In the genomic region with DNA sequence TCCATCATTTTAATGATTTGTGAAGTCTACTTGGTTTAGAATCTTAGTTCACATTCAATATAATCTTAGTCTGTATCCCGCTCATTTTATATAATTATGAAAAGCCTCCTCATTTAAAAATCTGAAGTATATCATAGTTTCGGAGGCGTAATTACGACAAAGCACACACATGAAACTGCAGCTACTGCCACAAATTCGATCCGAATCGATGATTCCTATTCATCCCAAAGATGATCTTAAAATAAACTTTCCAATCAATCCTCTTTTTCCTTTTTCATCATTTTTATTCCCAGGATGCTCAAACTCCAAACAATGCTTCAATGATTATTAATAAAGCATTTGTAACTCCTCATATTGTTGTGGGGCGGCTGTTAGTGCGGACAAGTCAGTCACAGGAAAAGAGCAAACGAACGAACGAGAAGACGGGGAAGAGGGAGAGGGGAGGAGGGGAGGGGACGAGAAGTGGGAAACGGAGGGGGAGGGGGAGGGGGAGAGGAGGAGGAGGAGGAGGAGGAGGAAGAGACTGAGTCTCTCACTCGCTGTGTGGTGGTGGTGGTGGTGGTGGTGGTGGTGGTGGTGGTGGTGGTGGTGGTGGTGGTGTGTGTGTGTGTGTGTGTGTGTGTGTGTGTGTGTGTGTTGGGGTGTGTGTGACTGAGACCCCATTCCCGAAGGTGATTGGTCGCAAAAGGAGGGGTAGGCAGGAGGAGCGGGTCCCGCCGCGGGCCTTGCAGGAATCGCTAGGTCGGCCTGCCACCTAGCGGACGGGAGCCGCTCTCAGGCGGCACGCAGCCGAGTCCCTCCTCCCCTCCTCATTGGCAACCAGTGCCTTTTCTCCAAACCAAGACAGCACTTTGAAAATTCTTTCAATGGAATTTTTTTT, we compare ENCODE assay signal across 9 mouse cellular contexts. TPM values are rescaled to one million over a fixed set of nuclear protein-coding genes. Genes with fewer than 3 reads are reported as not detected.
A peak's percentile ranks its signal among the peaks of the same experiment; 100 is the strongest.
DNase-seq lines count a peak whose midpoint lies in the region; ATAC-seq lines count a peak whose summit lies in the region.
"Had no signal": no experiment of that assay in that cellular context is flagged by ENCODE, and none has a peak within 500 bp of the region (broad histone marks: within the 10 kb centered on the region; RNA-seq: fewer than 3 reads in every experiment).

No protein-coding gene starts in this region.

- under 1% methylated on average over 29 of the region's 30 CpGs for WGBS in hindbrain, embryonic 12.5 days

- peak; percentile 51 for ATAC-seq in hindbrain, embryonic 12.5 days (ENCODE audit: low FRiP score)
- no peak for ATAC-seq in erythroblast, adult 5-6 weeks (replicated peaks; ENCODE audit: low FRiP score, poor library complexity, severe bottlenecking)

- H3K27ac ChIP-seq in hindbrain, embryonic 12.5 days = peak overlapping the region; percentile 100

- no peaks in the 10 kb centered on the region for H3K27me3 ChIP-seq in hindbrain, embryonic 12.5 days

- H3K4me3 ChIP-seq in hindbrain, embryonic 12.5 days = peak overlapping the region; percentile 99

- H3K36me3 ChIP-seq in hindbrain, embryonic 12.5 days = no peaks in the 10 kb centered on the region

- H3K4me1 ChIP-seq in hindbrain, embryonic 12.5 days = peaks cover 15% of the 10 kb centered on the region

- DNase-seq in Muller cell, postnatal 12 days (ENCODE audit: inconsistent ontology term) = peak; percentile 96
- peak; percentile 96 for DNase-seq in cerebellum, adult 9-11 months
- peak; percentile 86 to 89 for DNase-seq in frontal cortex, postnatal 14 days (ENCODE audit: low spot score in 2 of 2)
- peak; percentile 86 to 88 for DNase-seq in layer of hippocampus, postnatal 25 days (ENCODE audit: extremely low spot score in 1 of 2, low spot score in 1 of 2)
- peak; percentile 84 for DNase-seq in lung, postnatal 14 days
- DNase-seq in right cerebral cortex, adult 2 months (ENCODE audit: low spot score in 2 of 2) = peak; percentile 88 to 94

- H3K4me2 ChIP-seq in hindbrain, embryonic 12.5 days (replicated peaks) = peak overlapping the region; percentile 84

- H3K9ac ChIP-seq in hindbrain, embryonic 12.5 days = peak overlapping the region; percentile 89

- H3K9me3 ChIP-seq in hindbrain, embryonic 12.5 days (replicated peaks) = no peaks in the 10 kb centered on the region

RNA-seq across cellular contexts. Expression of gene Nr2f1, which starts 1.7 kb away (rescaled TPM):
- polyA plus RNA-seq in hindbrain, embryonic 12.5 days (2016; fragmentation: Nextera tagmentation; extraction: Ambion mirVana) = 64.7 and 88.3 TPM in 2 replicates
- total RNA-seq in layer of hippocampus, postnatal 25 days (2021) = 10 to 100 TPM; 90.8 to 98.5 TPM
- total RNA-seq in erythroblast, adult 5-6 weeks (2015; ENCODE audit: low replicate concordance) = not detected in 2 replicates
- not detected in 2 replicates for total RNA-seq in erythroblast, adult 5-6 weeks (2017; ENCODE audit: low replicate concordance)
- total RNA-seq: neutrophil, adult 5-6 weeks had no signal

Comparison
In these comparisons a context has a peak if more than half of its experiments do, and no peak if none do; other contexts are left out.
1. RNA of gene Nr2f1, which starts 1.7 kb away (total RNA-seq): 90.8 to 98.5 TPM in layer of hippocampus, postnatal 25 days; not detected in erythroblast, adult 5-6 weeks; every median in the first group is over 10 times any median in the second.
2. Peak in every context shown above with its lines, with median percentiles within 50 percentile points of each other: DNase-seq.